Mouse (Mus musculus) mesoderm, embryonic 11.5 days (tissue): ENCODE data around the gene Lap3.

Source experiments
- DNase-seq: peaks from one replicate; pipeline ENCODE4 v3.0.0-alpha.2; 2012; ENCODE audit warnings: low read depth, low spot score

Gene Lap3

GRCm38 (mm10) chr5:45493191-45494092 lies at the start of gene Lap3:
Gene Lap3, plus strand, starts transcription at chr5:45493374.
- DNase-seq: peak; percentile 98

GRCm38 (mm10) chr5:45444130-45444832 lies 48.9 kb upstream of the Lap3 start:
- no peak for DNase-seq

- no peak for DNase-seq
Observed at GRCm38 (mm10) chr5:45448676-45449075, 44.5 kb upstream of the Lap3 start.

- no peak for DNase-seq
Observed at GRCm38 (mm10) chr5:45449206-45449605, 44.0 kb upstream of the Lap3 start.

GRCm38 (mm10) chr5:45449831-45450716 lies 43.1 kb upstream of the Lap3 start, which contains the start of gene Qdpr:
Gene Qdpr, minus strand, starts transcription at chr5:45450236.
- DNase-seq: peak; percentile 99

- no peak for DNase-seq
Observed at GRCm38 (mm10) chr5:45453451-45453850, 39.7 kb upstream of the Lap3 start, which contains the start of gene Clrn2. Gene Clrn2, plus strand, starts transcription at chr5:45453751.

GRCm38 (mm10) chr5:45454456-45454855 lies 38.7 kb upstream of the Lap3 start:
- no peak for DNase-seq

GRCm38 (mm10) chr5:45472880-45473450 lies 20.2 kb upstream of the Lap3 start:
- DNase-seq: no peak

- DNase-seq: no peak
Observed at GRCm38 (mm10) chr5:45473521-45473920, 19.7 kb upstream of the Lap3 start.

- peak; percentile 74 for DNase-seq
Observed at GRCm38 (mm10) chr5:45474215-45474614, 19.0 kb upstream of the Lap3 start.

GRCm38 (mm10) chr5:45474758-45475157 lies 18.4 kb upstream of the Lap3 start:
- no peak for DNase-seq

- no peak for DNase-seq
Observed at GRCm38 (mm10) chr5:45475771-45476170, 17.4 kb upstream of the Lap3 start.

- DNase-seq: peak; percentile 9
Observed at GRCm38 (mm10) chr5:45476288-45476687, 16.9 kb upstream of the Lap3 start.

- DNase-seq: no peak
Observed at GRCm38 (mm10) chr5:45477601-45478000, 15.6 kb upstream of the Lap3 start.

GRCm38 (mm10) chr5:45480066-45480465 lies 13.1 kb upstream of the Lap3 start:
- no peak for DNase-seq

- DNase-seq: no peak
Observed at GRCm38 (mm10) chr5:45481125-45481524, 12.0 kb upstream of the Lap3 start.

GRCm38 (mm10) chr5:45482607-45483006 lies 10.6 kb upstream of the Lap3 start:
- no peak for DNase-seq

- DNase-seq: no peak
Observed at GRCm38 (mm10) chr5:45483654-45484053, 9.5 kb upstream of the Lap3 start.

- no peak for DNase-seq
Observed at GRCm38 (mm10) chr5:45491776-45492175, 1.4 kb upstream of the Lap3 start.

- DNase-seq: no peak
Observed at GRCm38 (mm10) chr5:45494093-45494755, 1.1 kb downstream of the Lap3 start.
